Comparison of ENCODE assay signal across 10 mouse cellular contexts in the genomic region with DNA sequence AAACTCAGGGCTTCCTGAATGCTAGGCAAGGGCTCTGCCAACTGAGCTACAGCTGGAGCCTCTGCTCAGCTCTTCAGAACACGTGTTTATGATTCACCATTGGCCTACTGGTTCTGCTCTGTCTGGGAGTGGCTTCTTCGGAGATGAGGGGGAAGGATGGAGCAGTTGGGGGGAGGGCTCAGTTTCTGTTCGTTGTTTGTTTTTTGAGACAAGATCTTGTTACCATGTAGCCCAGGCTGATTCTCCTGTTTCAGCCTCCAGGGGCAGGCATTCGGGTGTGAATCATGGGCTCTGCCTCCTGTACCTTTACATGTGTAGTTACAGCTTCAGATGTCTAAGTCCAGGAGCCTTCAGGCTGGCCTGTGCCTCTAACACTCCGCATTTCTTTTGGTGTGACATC.
DNase-seq lines count a peak whose midpoint lies in the region; ATAC-seq and TF ChIP-seq lines count a peak whose summit lies in the region.
"Had no signal": no experiment of that assay in that cellular context is flagged by ENCODE, and none has a peak within 500 bp of the region (broad histone marks: within the 10 kb centered on the region; RNA-seq: fewer than 3 reads in every experiment).

No protein-coding gene starts in this region.

- H3K4me3 ChIP-seq in limb, embryonic 14.5 days (replicated peaks; ENCODE audit: low read length), result no peak overlapping the region
- H3K4me3 ChIP-seq: heart, embryonic 15.5 days had no signal

- ATAC-seq in limb, embryonic 14.5 days (ENCODE audit: low FRiP score, low read depth), result no peak

- no peak overlapping the region for H3K9ac ChIP-seq in limb, embryonic 14.5 days (ENCODE audit: low read depth, low read length, severe bottlenecking)
- H3K9ac ChIP-seq: heart, embryonic 15.5 days had no signal

- H3K36me3 ChIP-seq in limb, embryonic 14.5 days (ENCODE audit: control insufficient read depth, insufficient read depth, low read length), result no peaks in the 10 kb centered on the region
- H3K36me3 ChIP-seq: heart, embryonic 15.5 days had no signal

- 37% methylated on average over 5 of the region's 5 CpGs for WGBS in limb, embryonic 14.5 days

- DNase-seq in gastrocnemius, postnatal 14 days, result peak; percentile 16
- DNase-seq in gastrocnemius, postnatal 36 days, result no peak
- peak; percentile 28 for DNase-seq in R1 (ENCODE audit: low read depth, low spot score)
- peak; percentile 22 for DNase-seq in limb, embryonic 14.5 days (ENCODE audit: low spot score)
- peak; percentile 35 to 75 for DNase-seq in natural killer cell, adult 2 months (ENCODE audit: low spot score in 2 of 2)
- DNase-seq in left cerebral cortex, postnatal 4 days, result no peak
- DNase-seq in kidney, postnatal 25 days, result no peak
- DNase-seq in layer of hippocampus, adult 9-11 months, result no peak
- DNase-seq: cerebellum, adult 18-20 months had no signal

- intact Hi-C loops in gastrocnemius, postnatal 14 days (cut with DNase I; ENCODE audit: low total_unique reads), result no loop called here
- intact Hi-C loops in gastrocnemius, postnatal 36 days (cut with DNase I), result no loop called here
- intact Hi-C loops in left cerebral cortex, postnatal 4 days (cut with DNase I), result no loop called here

- H3K4me2 ChIP-seq in limb, embryonic 14.5 days (replicated peaks; ENCODE audit: low read depth, low read length, severe bottlenecking), result no peak overlapping the region
- H3K4me2 ChIP-seq: heart, embryonic 15.5 days had no signal

- no peak overlapping the region for H3K27ac ChIP-seq in limb, embryonic 14.5 days (replicated peaks; ENCODE audit: low read depth, low read length)

- TF ChIP-seq POLR2A in limb, embryonic 14.5 days (IDR thresholded peaks at IDR 0.05; ENCODE audit: borderline replicate concordance, extremely low read depth, insufficient read depth, insufficient read length), result no peak

- H3K27me3 ChIP-seq in limb, embryonic 14.5 days (ENCODE audit: control insufficient read depth, insufficient read depth, low read length), result no peaks in the 10 kb centered on the region
- H3K27me3 ChIP-seq: heart, embryonic 15.5 days had no signal

- H3K9me3 ChIP-seq in limb, embryonic 14.5 days (ENCODE audit: control insufficient read depth, low read length), result no peaks in the 10 kb centered on the region
- H3K9me3 ChIP-seq: heart, embryonic 15.5 days had no signal

- no peaks in the 10 kb centered on the region for H3K4me1 ChIP-seq in limb, embryonic 14.5 days (ENCODE audit: control insufficient read depth, insufficient read depth, low read length)

Comparison
In these comparisons a context has a peak if more than half of its experiments do, and no peak if none do; other contexts are left out.
1. DNase-seq: peak in gastrocnemius, postnatal 14 days (single experiment), R1 (single experiment), limb, embryonic 14.5 days (single experiment) and natural killer cell, adult 2 months (2 of 2); none in gastrocnemius, postnatal 36 days (0 of 2), left cerebral cortex, postnatal 4 days (single experiment), kidney, postnatal 25 days (0 of 2) and layer of hippocampus, adult 9-11 months (single experiment).